Mouse (Mus musculus) ES-E14 (cell line): ENCODE results near the gene Trmt44.

Source experiments
- CHD2 ChIP-seq: IDR thresholded peaks from 2 replicates; pipeline ENCODE4 v1.6.1; 2014; ENCODE audit warnings: mild to moderate bottlenecking, low read depth, low read length, inconsistent platforms
- HCFC1 ChIP-seq: IDR thresholded peaks from 2 replicates; pipeline ENCODE4 v1.6.1; 2012; ENCODE audit warnings: low read length, inconsistent platforms, borderline replicate concordance; ENCODE audit not compliant: insufficient read depth
- MAFK ChIP-seq: IDR thresholded peaks from 2 replicates; pipeline ENCODE4 v1.6.1; 2014; ENCODE audit warnings: mild to moderate bottlenecking, low read depth, low read length, inconsistent platforms; ENCODE audit not compliant: insufficient read depth
- ZC3H11A ChIP-seq: IDR thresholded peaks from 2 replicates; pipeline ENCODE4 v1.6.1; 2012; ENCODE audit warnings: low read depth, mild to moderate bottlenecking, inconsistent platforms, low read length, borderline replicate concordance

DNA sequence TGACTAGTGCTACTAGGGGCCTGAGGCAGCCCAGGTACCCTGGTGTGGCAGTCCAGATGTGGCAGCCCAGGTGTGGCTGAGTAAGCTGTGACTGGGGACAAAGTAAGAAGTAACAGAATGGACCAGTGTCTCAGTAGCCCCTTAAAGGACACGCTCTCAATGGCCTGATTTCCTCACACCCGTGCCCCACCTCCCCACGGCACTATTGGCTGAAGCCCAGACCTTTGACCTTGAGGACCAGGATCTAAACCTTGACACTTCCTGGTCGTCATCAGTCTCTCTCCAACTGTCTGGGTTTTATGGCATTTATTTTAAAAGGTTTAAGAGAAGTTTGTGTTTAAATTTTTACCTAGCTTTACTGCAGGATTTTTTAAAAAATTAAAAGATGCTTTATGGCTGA, 18.0 kb upstream of the Trmt44 start:
- TF ChIP-seq ZC3H11A: no peak
- TF ChIP-seq HCFC1: no peak
- TF ChIP-seq MAFK: no peak
- no peak for TF ChIP-seq CHD2
